9 mouse cellular contexts compared by ENCODE assay signal in the genomic region with DNA sequence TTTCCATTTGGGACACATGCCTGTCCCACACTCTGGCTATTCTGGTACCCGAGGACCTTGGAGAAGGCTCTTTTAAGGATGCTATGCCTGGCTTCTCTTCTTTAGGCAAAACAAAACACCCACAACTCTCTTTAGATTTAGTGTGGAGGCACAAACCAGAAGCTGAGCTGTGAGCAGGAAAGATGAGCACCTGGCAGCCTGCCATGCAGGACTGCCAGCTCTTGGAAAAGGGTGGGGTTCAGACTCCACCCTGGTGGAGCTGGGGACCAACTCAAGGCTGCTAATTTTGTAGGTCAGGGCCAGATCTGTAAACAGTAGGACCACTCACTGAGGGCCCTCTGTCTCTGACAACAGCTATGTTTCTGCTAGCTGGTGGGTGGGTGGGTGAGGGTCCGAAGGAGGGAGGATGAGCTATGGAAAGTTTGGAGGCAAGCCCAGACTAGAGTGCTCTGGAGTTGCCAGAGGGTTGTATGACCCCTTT. TPM values are rescaled to one million over a fixed set of nuclear protein-coding genes. Genes with fewer than 3 reads are reported as not detected.
DNase-seq lines count a peak whose midpoint lies in the region; ATAC-seq and TF ChIP-seq lines count a peak whose summit lies in the region.
"Had no signal": no experiment of that assay in that cellular context is flagged by ENCODE, and none has a peak within 500 bp of the region (broad histone marks: within the 10 kb centered on the region; RNA-seq: fewer than 3 reads in every experiment).

No protein-coding gene starts in this region.

- no peaks in the 10 kb centered on the region for H3K27me3 ChIP-seq in forebrain, embryonic 15.5 days
- H3K27me3 ChIP-seq in forebrain, embryonic 12.5 days, result no peaks in the 10 kb centered on the region
- H3K27me3 ChIP-seq in neural tube, embryonic 13.5 days, result no peaks in the 10 kb centered on the region
- no peaks in the 10 kb centered on the region for H3K27me3 ChIP-seq in limb, embryonic 14.5 days (ENCODE audit: control insufficient read depth, insufficient read depth, low read length)
- H3K27me3 ChIP-seq in kidney, embryonic 14.5 days (ENCODE audit: control insufficient read depth, insufficient read depth, low read length), result no peaks in the 10 kb centered on the region
- no peaks in the 10 kb centered on the region for H3K27me3 ChIP-seq in heart, embryonic 11.5 days (ENCODE audit: control insufficient read depth, insufficient read depth, low read length)

- no peak for ATAC-seq in forebrain, embryonic 15.5 days (replicated peaks)
- no peak for ATAC-seq in forebrain, embryonic 12.5 days (ENCODE audit: low FRiP score)
- no peak for ATAC-seq in neural tube, embryonic 13.5 days (ENCODE audit: low read depth)
- peak; percentile 43; the same call in 1 of the 2 replicates for ATAC-seq in limb, embryonic 14.5 days (ENCODE audit: low FRiP score, low read depth)
- ATAC-seq in kidney, embryonic 14.5 days (ENCODE audit: low FRiP score, low TSS enrichment), result no peak
- ATAC-seq in heart, embryonic 11.5 days (replicated peaks; ENCODE audit: insufficient number of reproducible peaks, low FRiP score, low TSS enrichment), result no peak

- H3K4me1 ChIP-seq in forebrain, embryonic 15.5 days, result peaks cover 20% of the 10 kb centered on the region
- no peaks in the 10 kb centered on the region for H3K4me1 ChIP-seq in forebrain, embryonic 12.5 days
- H3K4me1 ChIP-seq in neural tube, embryonic 13.5 days (replicated peaks), result peaks cover 34% of the 10 kb centered on the region
- peaks cover 18% of the 10 kb centered on the region for H3K4me1 ChIP-seq in limb, embryonic 14.5 days (ENCODE audit: control insufficient read depth, insufficient read depth, low read length)
- peaks cover 19% of the 10 kb centered on the region for H3K4me1 ChIP-seq in kidney, embryonic 14.5 days (ENCODE audit: control insufficient read depth, insufficient read depth, low read length)
- peaks cover 12% of the 10 kb centered on the region for H3K4me1 ChIP-seq in heart, embryonic 11.5 days (ENCODE audit: control insufficient read depth, insufficient read depth, low read length)

- H3K9ac ChIP-seq in forebrain, embryonic 15.5 days (replicated peaks), result no peak overlapping the region
- H3K9ac ChIP-seq in forebrain, embryonic 12.5 days, result no peak overlapping the region
- H3K9ac ChIP-seq in neural tube, embryonic 13.5 days, result no peak overlapping the region
- no peak overlapping the region for H3K9ac ChIP-seq in limb, embryonic 14.5 days (ENCODE audit: low read depth, low read length, severe bottlenecking)
- H3K9ac ChIP-seq in kidney, embryonic 14.5 days (ENCODE audit: low read depth, low read length), result no peak overlapping the region
- H3K9ac ChIP-seq in heart, embryonic 11.5 days (ENCODE audit: low read depth, low read length), result no peak overlapping the region

- 41% methylated on average over 2 of the region's 2 CpGs for WGBS in forebrain, embryonic 15.5 days
- 79% methylated on average over 2 of the region's 2 CpGs for WGBS in forebrain, embryonic 12.5 days
- 56% methylated on average over 2 of the region's 2 CpGs for WGBS in neural tube, embryonic 13.5 days
- 52% methylated on average over 2 of the region's 2 CpGs for WGBS in limb, embryonic 14.5 days
- WGBS in kidney, embryonic 14.5 days, result 62% methylated on average over 2 of the region's 2 CpGs
- 62% methylated on average over 2 of the region's 2 CpGs for WGBS in heart, embryonic 11.5 days (ENCODE audit: insufficient replicate concordance)

- no peak for TF ChIP-seq POLR2A in limb, embryonic 14.5 days (IDR thresholded peaks at IDR 0.05; ENCODE audit: borderline replicate concordance, extremely low read depth, insufficient read depth, insufficient read length)

- H3K36me3 ChIP-seq in forebrain, embryonic 15.5 days, result no peaks in the 10 kb centered on the region
- no peaks in the 10 kb centered on the region for H3K36me3 ChIP-seq in forebrain, embryonic 12.5 days (replicated peaks)
- no peaks in the 10 kb centered on the region for H3K36me3 ChIP-seq in neural tube, embryonic 13.5 days
- 0 out of 2 replicates have a peak, but pooled peaks cover 4% of the 10 kb centered on the region for H3K36me3 ChIP-seq in limb, embryonic 14.5 days (ENCODE audit: control insufficient read depth, insufficient read depth, low read length)
- no peaks in the 10 kb centered on the region for H3K36me3 ChIP-seq in kidney, embryonic 14.5 days (ENCODE audit: control insufficient read depth, insufficient read depth, low read length)
- H3K36me3 ChIP-seq in heart, embryonic 11.5 days (ENCODE audit: control insufficient read depth, insufficient read depth, low read length), result no peaks in the 10 kb centered on the region

- H3K9me3 ChIP-seq in forebrain, embryonic 15.5 days, result no peaks in the 10 kb centered on the region
- H3K9me3 ChIP-seq in forebrain, embryonic 12.5 days, result no peaks in the 10 kb centered on the region
- H3K9me3 ChIP-seq in neural tube, embryonic 13.5 days, result no peaks in the 10 kb centered on the region
- H3K9me3 ChIP-seq in limb, embryonic 14.5 days (ENCODE audit: control insufficient read depth, low read length), result no peaks in the 10 kb centered on the region
- H3K9me3 ChIP-seq in kidney, embryonic 14.5 days (ENCODE audit: control insufficient read depth, low read length), result no peaks in the 10 kb centered on the region
- H3K9me3 ChIP-seq in heart, embryonic 11.5 days (replicated peaks; ENCODE audit: control insufficient read depth, low read length), result no peaks in the 10 kb centered on the region
- H3K9me3 ChIP-seq: megakaryocyte, embryonic 14.5 days had no signal

- no peak for DNase-seq in neural tube, embryonic 10.5 days (ENCODE audit: extremely low spot score, low spot score)
- DNase-seq in limb, embryonic 14.5 days (ENCODE audit: low spot score), result peak; percentile 35
- DNase-seq in spleen, postnatal 14 days (ENCODE audit: low spot score in 2 of 2), result peak; percentile 68 to 70

- H3K27ac ChIP-seq in forebrain, embryonic 15.5 days (replicated peaks), result 0 out of 2 replicates have a peak overlapping the region, but pooled peaks have one; percentile 8
- H3K27ac ChIP-seq in forebrain, embryonic 12.5 days, result no peak overlapping the region
- H3K27ac ChIP-seq in neural tube, embryonic 13.5 days (replicated peaks), result peak overlapping the region; percentile 39
- H3K27ac ChIP-seq in limb, embryonic 14.5 days (replicated peaks; ENCODE audit: low read depth, low read length), result no peak overlapping the region
- H3K27ac ChIP-seq in kidney, embryonic 14.5 days (ENCODE audit: low read depth, low read length), result no peak overlapping the region
- no peak overlapping the region for H3K27ac ChIP-seq in heart, embryonic 11.5 days (ENCODE audit: low read depth, low read length)

- no peak overlapping the region for H3K4me3 ChIP-seq in forebrain, embryonic 15.5 days
- no peak overlapping the region for H3K4me3 ChIP-seq in forebrain, embryonic 12.5 days (replicated peaks)
- no peak overlapping the region for H3K4me3 ChIP-seq in neural tube, embryonic 13.5 days
- H3K4me3 ChIP-seq in limb, embryonic 14.5 days (replicated peaks; ENCODE audit: low read length), result no peak overlapping the region
- H3K4me3 ChIP-seq in kidney, embryonic 14.5 days (ENCODE audit: low read length), result no peak overlapping the region
- H3K4me3 ChIP-seq in heart, embryonic 11.5 days (ENCODE audit: low read depth, low read length), result no peak overlapping the region
- H3K4me3 ChIP-seq: megakaryocyte, embryonic 14.5 days had no signal

- H3K4me2 ChIP-seq in forebrain, embryonic 15.5 days (replicated peaks), result no peak overlapping the region
- no peak overlapping the region for H3K4me2 ChIP-seq in forebrain, embryonic 12.5 days
- no peak overlapping the region for H3K4me2 ChIP-seq in neural tube, embryonic 13.5 days
- H3K4me2 ChIP-seq in limb, embryonic 14.5 days (replicated peaks; ENCODE audit: low read depth, low read length, severe bottlenecking), result no peak overlapping the region
- no peak overlapping the region for H3K4me2 ChIP-seq in kidney, embryonic 14.5 days (replicated peaks; ENCODE audit: low read depth, low read length)
- no peak overlapping the region for H3K4me2 ChIP-seq in heart, embryonic 11.5 days

RNA-seq across cellular contexts. Expression of a gene that starts 13.3 kb away (rescaled TPM):
- polyA plus RNA-seq in forebrain, embryonic 15.5 days (2015; fragmentation: Nextera tagmentation; extraction: Ambion mirVana), result 4.4 and 4.8 TPM in 2 replicates
- 0.94 and 1.2 TPM in 2 replicates for polyA plus RNA-seq in forebrain, embryonic 12.5 days (2016; fragmentation: Nextera tagmentation; extraction: Ambion mirVana)
- 5.2 and 5.4 TPM in 2 replicates for polyA plus RNA-seq in neural tube, embryonic 13.5 days (2015; fragmentation: Nextera tagmentation; extraction: Ambion mirVana)
- polyA plus RNA-seq in limb, embryonic 14.5 days (2012; rRNA removed), result 6.6 and 7.0 TPM in 2 replicates
- 6.9 and 7.1 TPM in 2 replicates for polyA plus RNA-seq in limb, embryonic 14.5 days (2014; fragmentation: Nextera tagmentation; extraction: Ambion mirVana)
- 3.2 and 4.5 TPM in 2 replicates for polyA plus RNA-seq in kidney, embryonic 14.5 days (2014; fragmentation: Nextera tagmentation; extraction: Ambion mirVana)
- polyA plus RNA-seq in heart, embryonic 11.5 days (2014; fragmentation: Nextera tagmentation; extraction: Ambion mirVana), result 6.0 and 8.9 TPM in 2 replicates

Comparison
In these comparisons a context has a peak if more than half of its experiments do, and no peak if none do; other contexts are left out.
1. H3K27ac ChIP-seq: peak in forebrain, embryonic 15.5 days (single experiment) and neural tube, embryonic 13.5 days (single experiment); none in forebrain, embryonic 12.5 days (single experiment), limb, embryonic 14.5 days (single experiment), kidney, embryonic 14.5 days (single experiment) and heart, embryonic 11.5 days (single experiment).